12 mouse cellular contexts compared by ENCODE assay signal in genomic region chr3:123054178-123054577, GRCm38 (mm10). TPM values are rescaled to one million over a fixed set of nuclear protein-coding genes. Genes with fewer than 3 reads are reported as not detected.
DNase-seq lines count a peak whose midpoint lies in the region; ATAC-seq and TF ChIP-seq lines count a peak whose summit lies in the region.
"Had no signal": no experiment of that assay in that cellular context is flagged by ENCODE, and none has a peak within 500 bp of the region (broad histone marks: within the 10 kb centered on the region; RNA-seq: fewer than 3 reads in every experiment).

No protein-coding gene starts in this region.

- TF ChIP-seq CTCF in lung, postnatal 0 days (IDR thresholded peaks at IDR 0.05) = no peak
- TF ChIP-seq CTCF in embryonic fibroblast, embryonic 13.5 days (IDR thresholded peaks at IDR 0.05; ENCODE audit: borderline replicate concordance, insufficient read depth, low read length) = no peak

- peaks cover 7% of the 10 kb centered on the region for H3K4me1 ChIP-seq in heart, embryonic 16.5 days (ENCODE audit: control insufficient read depth, insufficient read depth, low read length)
- no peaks in the 10 kb centered on the region for H3K4me1 ChIP-seq in heart, embryonic 10.5 days
- no peaks in the 10 kb centered on the region for H3K4me1 ChIP-seq in lung, postnatal 0 days (ENCODE audit: insufficient read depth, low read depth, low read length)
- H3K4me1 ChIP-seq in embryonic fibroblast, embryonic 13.5 days (ENCODE audit: control insufficient read depth, insufficient read depth, low read length) = peaks cover 14% of the 10 kb centered on the region
- H3K4me1 ChIP-seq in stomach, embryonic 16.5 days (ENCODE audit: control insufficient read depth, insufficient read depth, low read length) = 0 out of 2 replicates have a peak, but pooled peaks cover 3% of the 10 kb centered on the region
- H3K4me1 ChIP-seq: hindbrain, embryonic 15.5 days had no signal

- H3K9me3 ChIP-seq in heart, embryonic 16.5 days (replicated peaks; ENCODE audit: control insufficient read depth, low read length) = peaks cover 4% of the 10 kb centered on the region
- no peaks in the 10 kb centered on the region for H3K9me3 ChIP-seq in heart, embryonic 10.5 days
- H3K9me3 ChIP-seq in lung, postnatal 0 days (ENCODE audit: low read length) = no peaks in the 10 kb centered on the region
- H3K9me3 ChIP-seq in stomach, embryonic 16.5 days (replicated peaks; ENCODE audit: control insufficient read depth, low read length) = 0 out of 2 replicates have a peak, but pooled peaks cover 4% of the 10 kb centered on the region
- H3K9me3 ChIP-seq: hindbrain, embryonic 15.5 days had no signal

- TF ChIP-seq POLR2A in embryonic fibroblast, embryonic 13.5 days (IDR thresholded peaks at IDR 0.05; ENCODE audit: low read depth, low read length) = no peak

- H3K4me3 ChIP-seq in heart, embryonic 16.5 days (ENCODE audit: low read length) = no peak overlapping the region
- no peak overlapping the region for H3K4me3 ChIP-seq in heart, embryonic 10.5 days
- no peak overlapping the region for H3K4me3 ChIP-seq in lung, postnatal 0 days (ENCODE audit: low read depth, low read length)
- H3K4me3 ChIP-seq in embryonic fibroblast, embryonic 13.5 days (ENCODE audit: insufficient read depth, low read length) = no peak overlapping the region
- no peak overlapping the region for H3K4me3 ChIP-seq in stomach, embryonic 16.5 days (replicated peaks; ENCODE audit: low read length)
- H3K4me3 ChIP-seq: hindbrain, embryonic 15.5 days had no signal

- H3K36me3 ChIP-seq in heart, embryonic 16.5 days (ENCODE audit: control insufficient read depth, insufficient read depth) = no peaks in the 10 kb centered on the region
- H3K36me3 ChIP-seq in heart, embryonic 10.5 days = no peaks in the 10 kb centered on the region
- no peaks in the 10 kb centered on the region for H3K36me3 ChIP-seq in lung, postnatal 0 days (ENCODE audit: insufficient read depth, low read length)
- no peaks in the 10 kb centered on the region for H3K36me3 ChIP-seq in stomach, embryonic 16.5 days (ENCODE audit: control insufficient read depth, insufficient read depth, low read length)
- H3K36me3 ChIP-seq: hindbrain, embryonic 15.5 days had no signal

- H3K27me3 ChIP-seq in heart, embryonic 16.5 days (ENCODE audit: control insufficient read depth, insufficient read depth, low read length) = no peaks in the 10 kb centered on the region
- H3K27me3 ChIP-seq in heart, embryonic 10.5 days (ENCODE audit: insufficient read depth, poor library complexity, severe bottlenecking) = no peaks in the 10 kb centered on the region
- no peaks in the 10 kb centered on the region for H3K27me3 ChIP-seq in lung, postnatal 0 days (replicated peaks; ENCODE audit: insufficient read depth, low read length)
- no peaks in the 10 kb centered on the region for H3K27me3 ChIP-seq in stomach, embryonic 16.5 days (ENCODE audit: control insufficient read depth, insufficient read depth, low read length)
- H3K27me3 ChIP-seq: hindbrain, embryonic 15.5 days had no signal

- 30% methylated on average over 5 of the region's 5 CpGs for WGBS in heart, embryonic 16.5 days
- 58% methylated on average over 5 of the region's 5 CpGs for WGBS in heart, embryonic 10.5 days
- 34% methylated on average over 5 of the region's 5 CpGs for WGBS in lung, postnatal 0 days
- 48% methylated on average over 5 of the region's 5 CpGs for WGBS in stomach, embryonic 16.5 days

- TF ChIP-seq EP300 in lung, postnatal 0 days (IDR thresholded peaks at IDR 0.05) = peak; percentile 55

- 0 out of 2 replicates have a peak, but pooled peaks have one; percentile 14 for ATAC-seq in heart, embryonic 16.5 days (replicated peaks; ENCODE audit: extremely low read depth, insufficient read depth, low FRiP score)
- ATAC-seq in lung, postnatal 0 days = peak; percentile 90
- ATAC-seq in stomach, embryonic 16.5 days (ENCODE audit: insufficient read depth, low FRiP score) = no peak
- ATAC-seq in megakaryocyte-erythroid progenitor cell, adult 5-6 weeks (replicated peaks; ENCODE audit: low FRiP score, low TSS enrichment, poor library complexity, severe bottlenecking) = no peak

- no peak overlapping the region for H3K4me2 ChIP-seq in heart, embryonic 16.5 days (ENCODE audit: low read depth, low read length)
- H3K4me2 ChIP-seq in lung, postnatal 0 days (replicated peaks; ENCODE audit: low read depth, low read length) = no peak overlapping the region
- no peak overlapping the region for H3K4me2 ChIP-seq in stomach, embryonic 16.5 days (ENCODE audit: low read depth, low read length)
- H3K4me2 ChIP-seq: hindbrain, embryonic 15.5 days had no signal

- no peak overlapping the region for H3K9ac ChIP-seq in heart, embryonic 16.5 days (ENCODE audit: low read length)
- H3K9ac ChIP-seq in lung, postnatal 0 days (replicated peaks; ENCODE audit: low read depth) = no peak overlapping the region
- H3K9ac ChIP-seq in stomach, embryonic 16.5 days (ENCODE audit: low read length) = no peak overlapping the region
- H3K9ac ChIP-seq: hindbrain, embryonic 15.5 days had no signal

- peak overlapping the region; percentile 27; the same call in 1 of the 2 replicates for H3K27ac ChIP-seq in heart, embryonic 16.5 days (ENCODE audit: low read length)
- H3K27ac ChIP-seq in heart, embryonic 10.5 days = no peak overlapping the region
- no peak overlapping the region for H3K27ac ChIP-seq in lung, postnatal 0 days (ENCODE audit: low read length)
- H3K27ac ChIP-seq in embryonic fibroblast, embryonic 13.5 days (ENCODE audit: insufficient read depth, low read length) = peak overlapping the region; percentile 98
- peak overlapping the region; percentile 81 for H3K27ac ChIP-seq in stomach, embryonic 16.5 days (ENCODE audit: low read length)
- H3K27ac ChIP-seq: hindbrain, embryonic 15.5 days had no signal

- no peak for DNase-seq in heart, embryonic 10.5 days (ENCODE audit: low spot score)
- DNase-seq in lung, postnatal 0 days (ENCODE audit: low spot score) = peak; percentile 81
- no peak for DNase-seq in lung, postnatal 4 days
- DNase-seq: cerebellum, postnatal 10 days; gastrocnemius, postnatal 25 days; thymus, postnatal 36 days had no signal

RNA-seq across cellular contexts. Expression of gene Myoz2, which starts 19.4 kb away (rescaled TPM):
- polyA plus RNA-seq in heart, embryonic 16.5 days (2015; fragmentation: Nextera tagmentation; extraction: Ambion mirVana) = 243 and 252 TPM in 2 replicates
- 24.0 and 70.2 TPM in 2 replicates for polyA plus RNA-seq in heart, embryonic 10.5 days (2016; fragmentation: Nextera tagmentation; extraction: Ambion mirVana)
- 3.7 and 5.5 TPM in 2 replicates for polyA plus RNA-seq in lung, postnatal 0 days (2015; fragmentation: Nextera tagmentation; extraction: Ambion mirVana)
- not detected in 2 replicates for polyA plus RNA-seq in embryonic fibroblast, embryonic 13.5 days (2011; ENCODE audit: insufficient read length, low read depth, missing spikeins)
- polyA plus RNA-seq in stomach, embryonic 16.5 days (2015; fragmentation: Nextera tagmentation; extraction: Ambion mirVana) = 3.6 and 21.6 TPM in 2 replicates
- not detected in 2 replicates for total RNA-seq in megakaryocyte-erythroid progenitor cell, adult 5-6 weeks (2014; fragmentation: Nextera tagmentation)
- total RNA-seq in megakaryocyte-erythroid progenitor cell, adult 5-6 weeks (2017) = not detected in 2 replicates
- polyA plus RNA-seq: spleen, adult 2 months had no signal

Comparison
In these comparisons a context has a peak if more than half of its experiments do, and no peak if none do; other contexts are left out.
1. H3K27ac ChIP-seq: peak in heart, embryonic 16.5 days (single experiment), embryonic fibroblast, embryonic 13.5 days (single experiment) and stomach, embryonic 16.5 days (single experiment); none in heart, embryonic 10.5 days (single experiment) and lung, postnatal 0 days (single experiment).
2. ATAC-seq: peak in heart, embryonic 16.5 days (single experiment) and lung, postnatal 0 days (single experiment); none in stomach, embryonic 16.5 days (single experiment) and megakaryocyte-erythroid progenitor cell, adult 5-6 weeks (single experiment).